Mouse (Mus musculus): Measurements from ENCODE around the gene Ralgapa2. TPM values are rescaled to one million over a fixed set of nuclear protein-coding genes. Genes with fewer than 3 reads are reported as not detected.
A peak's percentile ranks its signal among the peaks of the same experiment; 100 is the strongest.

Ralgapa2 gene
- polyA plus RNA-seq, 1 experiment from 2014 or later = 8.6 TPM

- H3K9me3 ChIP-seq (ENCODE audit: control insufficient read depth, low read length) = no peaks in the 10 kb centered on the region
- 70% methylated on average over 3 of the region's 3 CpGs for WGBS
- DNase-seq (ENCODE audit: low spot score) (no peak), ATAC-seq (ENCODE audit: insufficient read depth, low FRiP score, low TSS enrichment) (no peak)
- no peaks in the 10 kb centered on the region for H3K36me3 ChIP-seq (ENCODE audit: control insufficient read depth, insufficient read depth, low read length)
- no peak overlapping the region for H3K4me2 ChIP-seq (ENCODE audit: low read depth)
- peaks cover 12% of the 10 kb centered on the region; the same call in 1 of the 2 replicates for H3K4me1 ChIP-seq (ENCODE audit: control insufficient read depth, insufficient read depth, low read length)
- no peak overlapping the region for H3K4me3 ChIP-seq (ENCODE audit: low read depth, low read length)
- H3K27me3 ChIP-seq (ENCODE audit: control insufficient read depth, insufficient read depth, low read length) = peaks cover 3% of the 10 kb centered on the region; the same call in 1 of the 2 replicates
- no peak overlapping the region for H3K9ac ChIP-seq (ENCODE audit: low read length)
- H3K27ac ChIP-seq (ENCODE audit: low read depth, low read length) = no peak overlapping the region
Measured at GRCm38 (mm10) chr2:146256321-146256875, 255.7 kb downstream of the Ralgapa2 start.

- ATAC-seq (ENCODE audit: insufficient read depth, low FRiP score, low TSS enrichment) (no peak), DNase-seq (ENCODE audit: low spot score) (no peak)
- Histone ChIP-seq H3K27ac (ENCODE audit: low read depth, low read length) (no peak overlapping the region), H3K27me3 (ENCODE audit: control insufficient read depth, insufficient read depth, low read length) (peaks cover 3% of the 10 kb centered on the region; the same call in 1 of the 2 replicates), H3K4me3 (ENCODE audit: low read depth, low read length) (no peak overlapping the region), H3K9me3 (ENCODE audit: control insufficient read depth, low read length) (no peaks in the 10 kb centered on the region), H3K4me2 (ENCODE audit: low read depth) (no peak overlapping the region), H3K36me3 (ENCODE audit: control insufficient read depth, insufficient read depth, low read length) (no peaks in the 10 kb centered on the region), H3K9ac (ENCODE audit: low read length) (no peak overlapping the region), H3K4me1 (ENCODE audit: control insufficient read depth, insufficient read depth, low read length) (peaks cover 9% of the 10 kb centered on the region; the same call in 1 of the 2 replicates)
Measured at GRCm38 (mm10) chr2:146255636-146256035, 256.5 kb downstream of the Ralgapa2 start.

GRCm38 (mm10) chr2:146254387-146254786, 257.8 kb downstream of the Ralgapa2 start:
- WGBS = 87% methylated on average over 1 of the region's 1 CpGs
- Histone ChIP-seq H3K4me1 (ENCODE audit: control insufficient read depth, insufficient read depth, low read length) (peaks cover 2% of the 10 kb centered on the region; the same call in 1 of the 2 replicates), H3K9me3 (ENCODE audit: control insufficient read depth, low read length) (no peaks in the 10 kb centered on the region), H3K9ac (ENCODE audit: low read length) (no peak overlapping the region), H3K27me3 (ENCODE audit: control insufficient read depth, insufficient read depth, low read length) (no peaks in the 10 kb centered on the region), H3K4me3 (ENCODE audit: low read depth, low read length) (no peak overlapping the region), H3K27ac (ENCODE audit: low read depth, low read length) (no peak overlapping the region), H3K36me3 (ENCODE audit: control insufficient read depth, insufficient read depth, low read length) (no peaks in the 10 kb centered on the region), H3K4me2 (ENCODE audit: low read depth) (no peak overlapping the region)
- no peak for ATAC-seq (ENCODE audit: insufficient read depth, low FRiP score, low TSS enrichment)
- DNase-seq (ENCODE audit: low spot score) = no peak

DNA sequence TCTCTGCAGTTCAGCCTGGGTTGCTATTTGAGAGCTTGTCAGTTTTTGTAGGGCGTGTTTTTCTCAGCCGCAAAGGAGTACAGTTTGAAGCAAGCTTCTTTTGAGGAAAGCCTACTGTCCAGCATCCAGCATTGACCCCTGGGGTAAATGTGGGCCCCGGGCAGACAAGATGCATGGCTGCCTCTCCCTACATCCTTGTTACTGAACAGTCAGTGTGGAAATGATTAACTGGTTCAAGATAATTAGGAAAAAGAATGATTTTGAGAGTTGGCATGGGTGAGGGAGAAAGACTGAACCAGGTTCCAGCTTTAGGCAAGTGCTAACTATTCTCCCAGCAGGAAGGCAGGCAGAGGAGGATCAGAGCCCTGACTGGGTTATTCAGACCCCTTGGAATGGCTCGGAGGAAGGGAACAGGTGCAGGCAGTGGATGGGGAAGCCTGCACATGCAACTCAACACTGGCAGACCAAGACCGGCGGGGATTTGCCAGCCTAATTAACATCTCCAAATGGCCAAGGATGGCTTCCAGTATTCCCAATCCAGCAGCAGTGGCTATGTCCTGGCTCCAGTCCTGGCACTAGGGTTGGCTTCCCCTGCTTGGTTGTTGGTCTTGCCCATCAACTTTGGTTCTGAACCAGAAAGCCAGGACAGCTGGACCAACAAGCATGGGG, 261.8 kb downstream of the Ralgapa2 start:
- 0 out of 2 replicates have a peak, but pooled peaks cover 2% of the 10 kb centered on the region for H3K4me1 ChIP-seq (ENCODE audit: control insufficient read depth, insufficient read depth, low read length)
- no peak overlapping the region for H3K27ac ChIP-seq (ENCODE audit: low read depth, low read length)
- H3K4me3 ChIP-seq (ENCODE audit: low read depth, low read length) = no peak overlapping the region
- DNase-seq (ENCODE audit: low spot score) = no peak
- no peaks in the 10 kb centered on the region for H3K27me3 ChIP-seq (ENCODE audit: control insufficient read depth, insufficient read depth, low read length)
- 78% methylated on average over 6 of the region's 6 CpGs for WGBS
- no peaks in the 10 kb centered on the region for H3K9me3 ChIP-seq (ENCODE audit: control insufficient read depth, low read length)
- ATAC-seq (ENCODE audit: insufficient read depth, low FRiP score, low TSS enrichment) = no peak
- no peak overlapping the region for H3K4me2 ChIP-seq (ENCODE audit: low read depth)
- H3K9ac ChIP-seq (ENCODE audit: low read length) = no peak overlapping the region
- no peaks in the 10 kb centered on the region for H3K36me3 ChIP-seq (ENCODE audit: control insufficient read depth, insufficient read depth, low read length)

GRCm38 (mm10) chr2:146249033-146249432, 263.1 kb downstream of the Ralgapa2 start:
- H3K9me3 ChIP-seq (ENCODE audit: control insufficient read depth, low read length) = no peaks in the 10 kb centered on the region
- H3K9ac ChIP-seq (ENCODE audit: low read length) = no peak overlapping the region
- no peak overlapping the region for H3K4me2 ChIP-seq (ENCODE audit: low read depth)
- H3K4me3 ChIP-seq (ENCODE audit: low read depth, low read length) = no peak overlapping the region
- H3K27me3 ChIP-seq (ENCODE audit: control insufficient read depth, insufficient read depth, low read length) = no peaks in the 10 kb centered on the region
- WGBS = 70% methylated on average over 7 of the region's 7 CpGs
- no peak for DNase-seq (ENCODE audit: low spot score)
- no peaks in the 10 kb centered on the region for H3K36me3 ChIP-seq (ENCODE audit: control insufficient read depth, insufficient read depth, low read length)
- H3K27ac ChIP-seq (ENCODE audit: low read depth, low read length) = no peak overlapping the region
- ATAC-seq (ENCODE audit: insufficient read depth, low FRiP score, low TSS enrichment) = peak; percentile 65; the same call in 1 of the 2 replicates
- H3K4me1 ChIP-seq (ENCODE audit: control insufficient read depth, insufficient read depth, low read length) = 0 out of 2 replicates have a peak, but pooled peaks cover 2% of the 10 kb centered on the region

DNA sequence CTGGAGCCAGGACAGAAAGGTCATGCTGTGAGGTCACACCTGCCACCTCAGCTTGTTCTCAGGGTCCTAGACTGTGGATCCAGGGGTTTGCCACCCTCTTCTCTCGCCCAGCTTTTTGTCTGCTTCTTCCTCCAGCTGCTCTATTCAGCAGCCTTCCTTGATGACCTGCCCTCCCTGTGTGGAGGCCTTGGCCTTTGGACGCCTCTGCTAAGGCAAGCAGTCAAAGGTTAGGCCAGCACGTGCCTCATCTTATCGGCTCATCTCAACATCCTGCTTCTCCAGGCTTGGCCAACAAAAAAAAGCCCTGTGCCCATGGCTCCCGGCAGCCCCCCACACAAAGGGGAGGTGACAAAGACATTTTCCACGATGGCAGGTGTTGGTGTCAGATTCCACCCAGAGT, 264.6 kb downstream of the Ralgapa2 start:
- no peaks in the 10 kb centered on the region for H3K27me3 ChIP-seq (ENCODE audit: control insufficient read depth, insufficient read depth, low read length)
- H3K9ac ChIP-seq (ENCODE audit: low read length) = no peak overlapping the region
- 63% methylated on average over 6 of the region's 6 CpGs for WGBS
- ATAC-seq (ENCODE audit: insufficient read depth, low FRiP score, low TSS enrichment) = no peak
- no peak for DNase-seq (ENCODE audit: low spot score)
- no peaks in the 10 kb centered on the region for H3K9me3 ChIP-seq (ENCODE audit: control insufficient read depth, low read length)
- H3K4me3 ChIP-seq (ENCODE audit: low read depth, low read length) = no peak overlapping the region
- no peaks in the 10 kb centered on the region for H3K36me3 ChIP-seq (ENCODE audit: control insufficient read depth, insufficient read depth, low read length)
- H3K27ac ChIP-seq (ENCODE audit: low read depth, low read length) = no peak overlapping the region
- H3K4me2 ChIP-seq (ENCODE audit: low read depth) = no peak overlapping the region
- H3K4me1 ChIP-seq (ENCODE audit: control insufficient read depth, insufficient read depth, low read length) = 0 out of 2 replicates have a peak, but pooled peaks cover 2% of the 10 kb centered on the region

DNA sequence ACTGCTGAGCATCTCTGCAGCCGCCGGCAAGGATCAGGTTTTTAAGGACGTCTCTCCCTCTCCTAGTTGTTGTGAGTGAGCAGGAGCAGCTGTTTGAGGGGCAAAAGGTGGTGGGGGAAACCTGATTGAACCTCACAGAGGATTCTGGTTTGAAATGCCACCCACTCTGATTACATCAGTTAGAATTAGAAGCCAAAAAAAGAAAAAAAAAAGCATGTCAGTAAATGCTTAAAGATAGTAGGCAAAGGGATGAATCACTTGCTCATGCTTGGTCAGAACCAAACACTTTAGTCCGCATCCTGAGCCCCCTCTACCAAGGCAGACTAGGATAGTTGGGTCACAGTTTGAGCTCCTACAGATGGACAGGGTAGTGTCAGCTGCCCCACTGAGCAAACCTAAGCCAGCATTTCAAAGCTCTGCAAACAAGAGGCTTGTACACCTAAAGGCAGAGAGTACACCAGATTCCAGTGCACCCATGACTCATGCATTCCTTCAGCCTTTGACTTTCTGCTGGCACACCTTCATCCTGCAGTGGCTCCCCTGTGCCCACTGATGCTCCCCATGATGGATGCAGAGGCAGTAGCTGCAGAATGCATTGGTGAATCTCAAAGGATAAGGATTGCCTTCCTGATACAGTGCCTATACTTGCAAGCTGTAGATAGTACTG, 265.6 kb downstream of the Ralgapa2 start:
- no peaks in the 10 kb centered on the region for H3K9me3 ChIP-seq (ENCODE audit: control insufficient read depth, low read length)
- H3K4me3 ChIP-seq (ENCODE audit: low read depth, low read length) = no peak overlapping the region
- no peaks in the 10 kb centered on the region for H3K36me3 ChIP-seq (ENCODE audit: control insufficient read depth, insufficient read depth, low read length)
- H3K4me2 ChIP-seq (ENCODE audit: low read depth) = no peak overlapping the region
- no peaks in the 10 kb centered on the region for H3K27me3 ChIP-seq (ENCODE audit: control insufficient read depth, insufficient read depth, low read length)
- no peak overlapping the region for H3K27ac ChIP-seq (ENCODE audit: low read depth, low read length)
- WGBS = 82% methylated on average over 4 of the region's 4 CpGs
- ATAC-seq (ENCODE audit: insufficient read depth, low FRiP score, low TSS enrichment) (no peak), DNase-seq (ENCODE audit: low spot score) (no peak)
- H3K9ac ChIP-seq (ENCODE audit: low read length) = no peak overlapping the region
- 0 out of 2 replicates have a peak, but pooled peaks cover 2% of the 10 kb centered on the region for H3K4me1 ChIP-seq (ENCODE audit: control insufficient read depth, insufficient read depth, low read length)

DNA sequence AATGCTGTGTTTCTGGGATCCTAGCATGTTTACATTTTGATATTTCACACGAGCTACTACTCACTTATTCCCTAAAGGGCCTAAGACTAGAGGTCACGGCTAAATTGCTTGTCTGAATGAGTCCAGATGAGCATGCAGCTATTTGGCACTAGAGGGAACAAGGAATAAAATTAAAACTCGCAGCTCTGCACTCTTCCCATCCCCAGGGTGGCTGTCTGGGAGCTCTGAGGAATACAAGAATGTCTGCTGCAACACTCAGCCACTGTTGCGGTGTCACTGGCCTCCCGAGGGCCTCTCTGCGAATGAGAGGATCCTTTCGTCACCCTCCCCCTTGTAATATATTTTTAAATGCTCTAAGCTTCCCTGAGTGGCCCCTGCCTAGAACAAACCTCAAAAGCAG, 266.7 kb downstream of the Ralgapa2 start:
- Histone ChIP-seq H3K27me3 (ENCODE audit: control insufficient read depth, insufficient read depth, low read length) (no peaks in the 10 kb centered on the region), H3K9me3 (ENCODE audit: control insufficient read depth, low read length) (no peaks in the 10 kb centered on the region), H3K36me3 (ENCODE audit: control insufficient read depth, insufficient read depth, low read length) (no peaks in the 10 kb centered on the region), H3K9ac (ENCODE audit: low read length) (no peak overlapping the region), H3K4me1 (ENCODE audit: control insufficient read depth, insufficient read depth, low read length) (0 out of 2 replicates have a peak, but pooled peaks cover 2% of the 10 kb centered on the region), H3K4me3 (ENCODE audit: low read depth, low read length) (no peak overlapping the region), H3K27ac (ENCODE audit: low read depth, low read length) (no peak overlapping the region), H3K4me2 (ENCODE audit: low read depth) (no peak overlapping the region)
- no peak for DNase-seq (ENCODE audit: low spot score)
- ATAC-seq (ENCODE audit: insufficient read depth, low FRiP score, low TSS enrichment) = no peak
- 52% methylated on average over 7 of the region's 7 CpGs for WGBS
